Mouse (Mus musculus) retina, embryonic 14.5 days (tissue): Measurements from ENCODE around the gene Runx1.

ENCODE experiments used
- DNase-seq: peaks from one replicate; pipeline ENCODE4 v3.0.0-alpha.2; 2015; ENCODE audit warnings: low spot score

Runx1 gene

GRCm38 (mm10) chr16:92792905-92793304, 33.0 kb downstream of the Runx1 start:
- DNase-seq, result no peak

- no peak for DNase-seq
Observed at GRCm38 (mm10) chr16:92790601-92791000, 35.3 kb downstream of the Runx1 start.

GRCm38 (mm10) chr16:92789840-92790239, 36.1 kb downstream of the Runx1 start:
- no peak for DNase-seq

DNA sequence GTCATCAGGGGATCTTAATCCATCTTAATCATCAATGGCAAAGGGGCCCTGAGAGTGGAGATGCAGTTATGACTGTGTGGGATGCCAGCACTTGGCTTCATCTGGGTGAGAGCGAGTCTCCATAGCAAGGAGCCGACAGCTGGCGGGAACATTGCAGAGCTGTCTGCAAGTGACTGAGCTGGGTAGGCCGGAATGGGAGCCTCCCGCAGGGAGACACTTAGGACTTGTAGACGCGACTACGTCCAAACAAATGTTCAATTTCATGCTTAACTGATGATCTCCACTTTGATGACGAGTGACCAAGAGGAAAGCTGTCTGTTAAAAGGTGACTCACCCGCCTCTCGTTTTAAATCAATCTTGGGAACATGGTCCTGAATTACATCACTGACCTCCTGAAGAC, 37.5 kb downstream of the Runx1 start:
- DNase-seq, result peak; percentile 13

DNA sequence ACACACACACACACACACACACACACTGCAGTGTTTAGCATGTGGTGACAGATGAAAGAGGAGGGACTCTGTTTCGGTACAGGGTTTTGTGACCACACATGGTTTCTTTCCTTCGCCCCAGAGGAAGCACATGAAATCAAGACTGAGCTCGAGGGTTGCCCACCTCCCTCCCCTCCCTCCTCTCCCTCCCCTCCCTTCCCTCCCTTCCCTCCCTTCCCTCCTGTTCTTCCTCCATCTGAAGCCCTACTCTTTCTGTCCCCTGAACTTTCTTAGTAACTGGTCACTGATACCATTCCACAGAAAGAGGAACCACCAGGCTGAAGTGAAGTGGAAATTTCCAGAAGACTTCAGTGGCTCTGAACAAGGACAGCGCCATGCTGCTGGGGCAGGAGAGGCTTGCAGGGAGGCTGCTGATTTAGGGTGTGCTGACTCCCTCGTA, 39.0 kb downstream of the Runx1 start:
- no peak for DNase-seq

DNA sequence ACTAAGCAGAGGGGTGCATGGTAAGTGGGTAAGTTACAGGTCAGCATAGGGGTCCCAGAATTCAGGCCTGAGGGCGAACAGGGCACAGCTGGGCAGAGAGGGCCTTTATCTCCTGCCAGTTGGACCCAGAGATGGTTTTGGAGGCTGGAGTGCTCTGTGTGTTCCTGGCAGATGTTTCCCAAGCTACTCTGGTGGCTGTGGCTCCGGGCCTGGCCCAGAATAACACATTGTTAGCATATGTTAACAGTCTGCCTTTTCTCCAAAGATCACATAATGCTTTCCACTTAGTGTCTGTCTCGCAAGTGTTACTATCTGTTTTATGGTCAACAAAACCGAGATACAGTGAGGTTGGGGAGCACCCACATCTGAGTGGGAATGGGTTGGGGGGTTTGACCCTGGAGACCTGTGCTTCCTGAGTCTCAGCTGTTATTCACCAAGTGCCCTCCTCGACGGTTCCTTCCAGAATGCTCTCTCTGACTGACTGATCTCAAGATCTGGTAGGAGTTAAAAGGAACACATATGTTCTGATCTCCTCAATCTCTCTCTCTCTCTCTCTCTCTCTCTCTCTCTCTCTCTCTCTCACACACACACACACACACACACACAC, 39.6 kb downstream of the Runx1 start:
- DNase-seq, result no peak

- DNase-seq, result no peak
Observed at GRCm38 (mm10) chr16:92783651-92784131, 42.3 kb downstream of the Runx1 start.

DNA sequence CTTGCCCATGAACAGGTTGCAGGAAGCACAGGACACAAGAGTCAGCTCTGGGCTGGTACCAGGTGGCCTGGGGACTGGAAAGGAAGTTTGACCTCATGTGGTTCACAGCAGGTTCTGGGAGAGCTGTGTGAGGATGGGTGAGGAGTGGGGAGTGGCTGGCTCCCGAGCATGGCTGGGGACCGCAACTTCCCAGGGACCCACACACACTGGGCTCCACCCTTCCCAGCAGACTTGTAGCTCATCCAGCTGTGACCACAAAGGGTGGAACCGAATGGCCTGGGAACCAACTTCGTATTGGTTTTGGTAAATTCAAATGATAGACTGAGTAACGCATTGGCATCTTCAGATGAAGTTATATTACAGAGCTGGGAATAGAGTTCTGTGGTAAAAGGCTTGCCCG, 43.5 kb downstream of the Runx1 start:
- DNase-seq, result no peak

DNA sequence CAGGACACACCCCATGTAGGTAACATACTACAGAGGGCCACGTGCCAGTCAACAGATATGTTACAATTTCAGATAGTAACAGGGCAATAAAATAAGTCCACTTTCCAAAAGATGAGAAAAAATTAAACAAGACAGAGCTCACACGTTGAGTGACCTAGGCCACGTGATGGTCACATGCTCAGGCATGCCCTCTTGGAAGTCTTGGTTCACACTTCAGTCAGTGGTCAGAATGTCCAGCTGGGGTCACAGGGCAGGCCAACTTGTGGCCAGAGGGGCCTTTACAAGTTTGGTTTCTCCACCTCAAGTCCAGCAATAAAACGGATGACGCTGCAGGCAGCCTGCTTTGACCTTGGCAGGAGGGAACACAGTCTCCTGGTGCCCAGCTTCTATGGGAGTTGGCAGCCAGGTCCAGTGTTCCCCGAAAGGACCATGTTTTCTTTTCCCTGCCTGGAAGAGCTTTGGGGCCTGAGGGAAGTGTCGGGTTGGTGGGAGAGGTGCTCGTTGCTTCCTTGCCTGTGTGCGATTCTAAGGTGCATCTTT, 46.0 kb downstream of the Runx1 start:
- DNase-seq, result no peak

GRCm38 (mm10) chr16:92779175-92779574, 46.8 kb downstream of the Runx1 start:
- DNase-seq, result no peak

GRCm38 (mm10) chr16:92778096-92778780, 47.7 kb downstream of the Runx1 start:
- no peak for DNase-seq

DNA sequence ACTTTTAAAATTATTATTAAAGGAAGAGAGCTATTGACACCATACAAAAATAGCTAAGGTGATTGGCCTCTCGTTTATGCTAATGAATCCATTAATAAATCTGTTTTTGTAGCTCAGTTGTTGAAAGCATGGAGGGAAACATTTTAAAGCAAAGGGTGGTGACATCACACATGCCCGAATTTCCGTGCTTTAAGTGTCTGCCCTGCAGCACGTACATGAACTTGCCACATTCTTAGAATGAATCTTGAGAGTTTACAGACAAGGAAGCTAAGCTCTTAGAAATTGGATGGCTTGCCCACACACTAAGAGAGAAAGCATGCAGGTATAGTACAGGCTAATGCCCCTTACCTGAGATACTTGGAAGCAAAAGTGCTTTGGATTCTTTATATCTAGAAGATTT, 58.1 kb downstream of the Runx1 start:
- DNase-seq, result no peak

DNA sequence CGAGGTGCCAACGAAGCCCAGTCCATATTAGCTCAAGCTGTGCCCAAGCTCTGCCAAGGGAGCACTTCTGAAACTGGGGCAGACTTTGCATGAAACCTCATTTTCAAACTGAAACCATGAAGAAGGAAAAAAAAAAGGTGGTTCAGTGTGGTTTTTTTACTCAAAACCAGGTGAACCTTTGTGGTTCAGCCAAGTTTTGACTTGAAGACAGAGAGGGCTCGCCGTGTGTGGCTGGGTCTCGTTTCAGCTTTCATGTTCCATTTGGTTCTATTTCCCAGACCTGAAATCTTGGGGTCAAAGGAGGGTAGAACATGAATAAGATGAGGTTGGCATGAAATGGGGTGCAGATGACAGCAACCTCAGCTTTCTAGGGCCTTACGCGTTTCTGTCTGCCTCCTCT, 58.5 kb downstream of the Runx1 start:
- no peak for DNase-seq

DNA sequence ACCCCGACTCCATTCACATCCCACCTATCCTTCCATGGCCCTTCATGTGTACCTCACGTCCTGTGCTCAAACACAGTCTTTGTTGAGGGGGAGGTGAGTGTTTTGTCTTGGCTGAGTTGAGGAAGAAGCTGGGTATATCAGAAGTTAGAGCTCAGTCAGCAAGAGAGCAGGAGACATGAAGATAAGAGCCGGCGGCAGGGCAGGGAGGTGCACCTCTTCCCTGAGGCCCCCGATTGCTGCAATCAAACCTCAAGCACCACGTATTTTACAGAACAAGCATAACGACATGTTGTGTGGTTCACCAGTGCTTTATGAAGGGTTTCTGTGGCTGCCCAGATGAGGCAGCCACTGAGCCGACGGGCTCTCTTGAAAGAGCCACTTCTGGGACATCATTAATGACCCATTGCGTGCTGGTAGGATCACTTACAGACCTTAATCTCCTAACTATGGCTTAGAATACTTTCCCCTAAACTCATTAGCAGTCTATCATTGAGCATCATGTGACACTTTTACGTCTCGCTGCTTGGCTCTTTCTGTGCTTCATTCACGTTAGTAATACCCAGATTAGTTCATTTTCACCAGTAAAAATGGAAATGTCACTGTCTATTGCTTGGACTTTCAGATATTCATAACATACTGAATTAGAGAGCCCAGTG, 61.1 kb downstream of the Runx1 start:
- no peak for DNase-seq

GRCm38 (mm10) chr16:92763666-92764065, 62.3 kb downstream of the Runx1 start:
- no peak for DNase-seq

DNA sequence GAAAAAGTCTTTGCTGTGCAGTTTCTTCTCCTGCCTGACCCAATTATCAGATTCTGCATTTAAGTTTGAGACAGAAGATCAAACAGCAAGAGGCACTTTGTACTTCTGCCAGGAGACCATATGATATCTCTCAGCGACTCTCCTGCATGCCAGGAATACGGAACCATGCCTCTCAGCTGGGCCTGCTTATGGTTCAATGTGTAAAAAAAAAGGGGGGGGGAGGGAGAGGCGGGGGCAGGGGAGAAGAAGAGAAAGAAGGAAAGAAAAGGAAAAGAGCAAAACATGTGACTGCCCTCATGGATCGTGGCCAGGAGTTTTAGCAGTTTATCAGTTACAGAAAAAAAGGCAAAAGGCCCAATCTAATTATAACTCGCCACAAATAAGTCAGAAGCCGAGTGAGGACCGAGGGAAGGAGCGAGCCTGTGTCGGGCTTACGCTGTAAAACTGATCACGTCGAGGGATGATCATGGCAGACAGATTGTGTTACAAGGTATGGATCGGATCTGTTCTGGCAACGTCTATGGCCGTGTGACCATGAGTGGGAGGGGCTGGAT, 63.9 kb downstream of the Runx1 start:
- DNase-seq, result no peak

DNA sequence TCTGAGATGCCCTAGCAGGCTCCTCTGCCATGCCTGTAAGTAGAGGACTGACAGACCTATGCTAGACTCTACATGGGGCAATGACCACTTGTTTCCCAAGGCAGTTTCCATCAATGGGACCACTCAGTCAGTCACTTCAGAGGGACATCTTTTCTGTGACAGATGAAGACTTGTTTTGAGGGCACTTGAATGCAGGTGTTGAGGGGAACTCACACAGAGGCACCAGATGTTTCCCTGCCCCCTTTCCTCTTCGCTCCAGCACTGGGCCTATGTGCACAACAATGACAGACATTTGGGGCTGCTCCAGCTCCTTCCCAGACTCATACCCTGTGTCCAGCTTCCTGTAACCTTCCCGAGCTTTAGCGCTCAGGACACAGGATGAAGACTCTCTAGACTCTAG, 65.9 kb downstream of the Runx1 start:
- no peak for DNase-seq

DNA sequence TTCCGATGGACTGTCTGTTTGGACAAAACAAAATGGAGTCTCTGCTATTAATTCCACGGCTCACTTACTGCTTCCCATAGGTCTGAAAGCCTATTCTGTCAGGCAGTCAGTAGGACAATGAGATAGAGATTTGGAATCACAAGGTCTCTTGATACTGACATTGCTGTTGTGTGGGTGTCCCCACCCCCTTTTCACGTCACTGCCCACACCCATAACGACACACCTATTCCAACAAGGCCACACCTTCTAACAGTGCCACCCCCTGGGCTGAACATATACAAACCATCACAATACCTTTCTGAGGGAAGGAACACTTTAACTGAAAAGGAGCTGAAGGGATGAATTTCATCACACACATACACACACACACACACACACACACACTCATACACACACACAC, 68.4 kb downstream of the Runx1 start:
- DNase-seq, result no peak

DNA sequence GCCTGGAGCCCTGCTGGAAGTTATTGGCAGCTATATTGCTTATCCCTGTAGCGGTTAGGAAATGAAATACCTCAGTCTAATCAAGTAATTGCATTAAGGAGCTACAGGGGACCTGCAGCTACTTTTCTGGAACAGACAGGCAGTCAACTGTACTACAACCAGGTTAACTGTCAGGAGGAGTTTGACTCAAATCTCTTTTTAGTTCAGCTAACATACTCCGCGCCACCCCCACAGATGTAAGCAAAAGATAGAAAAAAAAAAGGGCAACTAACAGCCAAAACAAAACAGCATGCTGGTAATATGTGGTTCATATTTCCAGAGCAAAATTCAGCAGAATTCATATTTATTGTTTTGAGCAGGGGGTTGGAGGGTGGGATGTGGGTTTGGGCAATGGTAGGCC, 72.0 kb downstream of the Runx1 start:
- DNase-seq, result no peak

- no peak for DNase-seq
Observed at GRCm38 (mm10) chr16:92753139-92753538, 72.8 kb downstream of the Runx1 start.

DNA sequence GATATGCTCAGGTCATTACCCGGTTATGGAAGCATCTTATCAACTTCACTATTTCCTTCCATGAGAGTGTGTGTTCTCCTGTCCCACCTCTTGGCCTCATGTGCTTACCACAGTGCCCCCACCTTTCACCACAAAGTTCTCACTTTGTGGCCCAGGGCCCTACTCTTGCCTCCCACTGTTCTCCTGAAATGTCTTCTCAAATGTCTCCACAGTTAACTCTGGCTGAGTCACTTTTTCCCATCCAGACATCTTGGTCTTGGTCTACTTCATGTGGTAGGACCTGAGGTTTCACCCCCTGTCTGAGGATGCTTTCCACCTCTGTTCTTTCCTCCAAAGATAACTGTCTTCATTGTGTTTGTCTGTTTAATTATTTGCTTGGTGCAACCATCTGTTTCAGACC, 77.7 kb downstream of the Runx1 start:
- no peak for DNase-seq

DNA sequence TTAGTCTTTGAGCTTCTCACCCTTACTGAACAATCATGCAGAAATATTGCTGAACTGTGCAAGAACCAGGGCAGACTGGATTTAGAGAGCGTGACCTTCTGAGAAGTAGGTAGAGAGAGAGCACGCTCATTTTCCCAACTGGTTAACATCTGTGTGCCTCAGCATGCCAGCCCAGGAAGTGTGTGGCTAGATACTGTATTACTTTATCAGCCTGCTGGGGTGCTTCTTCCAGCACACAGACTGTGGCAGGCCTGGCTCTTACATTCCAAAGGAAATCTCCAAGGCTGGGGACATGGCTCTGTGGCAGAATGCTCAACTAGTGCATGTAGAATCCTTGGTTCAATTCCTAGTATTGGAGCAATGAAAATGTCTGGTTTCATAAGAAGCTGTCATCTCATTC, 78.9 kb downstream of the Runx1 start:
- DNase-seq, result no peak

GRCm38 (mm10) chr16:92745239-92745638, 80.7 kb downstream of the Runx1 start:
- peak; percentile 19 for DNase-seq
